Mouse (Mus musculus): Measurements from ENCODE around the gene Wbp2nl. TPM values are rescaled to one million over a fixed set of nuclear protein-coding genes. Genes with fewer than 3 reads are reported as not detected.
"Not testable (repeated sequence)": the region's sequence is repeated elsewhere in the genome, so short reads cannot be mapped to it uniquely, and the experiment has no call there.

Wbp2nl gene
- total RNA-seq, 4 experiments from 2014 or later: not detected

DNA sequence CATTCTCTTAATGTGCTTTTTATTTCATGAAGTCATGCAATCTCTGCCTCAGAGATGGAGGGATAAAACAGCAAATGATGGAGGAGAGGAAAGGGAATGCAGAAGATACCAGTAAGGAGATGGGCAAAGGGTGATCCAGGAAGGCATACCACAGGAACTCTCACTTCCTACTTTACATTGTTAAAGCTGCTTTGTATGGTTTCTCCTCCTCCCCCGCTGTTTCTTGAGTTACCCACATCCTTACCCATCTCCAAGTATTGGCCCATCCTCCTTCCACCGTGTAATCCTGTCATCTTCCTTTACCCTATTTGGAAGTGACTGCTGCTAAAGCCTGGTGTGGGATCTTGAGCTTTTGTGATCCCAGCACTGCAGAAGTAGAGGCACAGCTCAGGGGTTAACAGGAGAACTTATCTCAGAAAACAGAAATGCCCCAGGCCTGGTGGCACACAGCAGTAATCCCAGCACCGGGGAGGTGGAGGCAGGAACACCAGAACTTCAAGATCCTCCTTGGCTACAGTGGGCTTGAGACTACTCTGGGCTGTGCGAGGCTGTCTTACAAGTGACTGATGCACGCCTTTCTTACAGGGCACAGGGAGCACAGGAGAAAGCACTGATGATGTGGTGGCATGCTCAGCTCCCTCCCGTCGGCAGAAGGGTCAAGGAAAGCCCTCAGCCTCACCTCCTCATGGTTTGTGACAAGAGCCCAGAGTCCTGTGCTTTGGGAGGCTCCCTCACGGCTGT lies 49.7 kb downstream of the Wbp2nl start:
- DNase-seq (ENCODE audit: low spot score in 2 of 2): no peak

DNA sequence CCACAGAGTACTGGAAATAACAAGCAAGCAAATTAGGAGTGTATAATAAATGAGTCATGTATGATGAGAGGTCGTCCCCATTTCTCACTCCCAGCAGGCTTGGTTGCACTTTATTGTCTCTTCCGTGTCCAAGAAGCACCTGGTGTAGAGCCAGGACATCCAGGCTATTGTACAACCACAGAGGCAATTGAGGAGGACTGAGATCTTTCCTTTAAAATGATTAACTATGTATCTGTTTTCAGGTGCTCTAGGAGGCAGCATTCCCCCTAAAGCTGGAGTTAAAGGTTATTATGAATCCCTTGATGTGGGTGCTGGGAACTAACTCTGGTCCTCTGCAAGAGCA lies 50.2 kb downstream of the Wbp2nl start:
- DNase-seq (ENCODE audit: low spot score in 2 of 2): no peak

DNA sequence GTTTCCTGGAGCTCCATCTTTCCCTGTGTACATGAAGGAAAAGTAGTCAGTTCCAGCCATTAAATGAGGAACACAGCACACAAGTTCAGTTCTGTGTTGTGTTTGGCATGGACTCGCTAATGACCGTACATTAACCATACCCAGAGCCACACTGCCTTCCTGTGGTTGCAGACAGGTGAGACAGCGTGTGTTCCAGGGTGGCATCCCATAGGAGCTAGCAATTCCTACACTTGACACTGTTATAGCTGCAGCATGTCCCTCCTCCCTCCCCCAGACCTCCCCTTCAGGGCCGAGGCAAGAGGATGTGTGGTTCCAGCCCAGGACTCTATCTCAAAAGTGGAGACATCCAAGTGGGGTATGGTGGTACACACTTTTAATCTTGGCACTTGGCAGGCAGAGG lies 51.6 kb downstream of the Wbp2nl start:
- DNase-seq (ENCODE audit: low spot score in 2 of 2): no peak

DNA sequence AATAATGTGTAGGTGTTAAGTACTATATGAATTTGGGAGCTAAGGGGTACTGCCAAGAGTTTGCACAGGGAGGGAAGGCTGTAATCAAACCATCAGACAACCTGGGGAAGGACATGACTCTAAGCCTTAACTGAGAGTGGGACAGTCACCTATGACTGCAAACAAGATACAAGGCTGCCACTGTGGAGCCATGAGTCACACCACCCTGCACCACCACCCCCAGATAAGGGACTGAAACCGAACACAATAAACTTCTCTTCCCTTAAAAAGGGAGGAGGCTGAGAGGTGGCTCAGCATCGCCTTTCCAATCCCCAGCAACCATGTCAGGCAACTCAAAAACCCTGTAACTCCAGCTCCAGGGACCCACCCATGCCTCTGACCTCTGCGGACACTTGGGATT lies 52.7 kb downstream of the Wbp2nl start:
- no peak for DNase-seq (ENCODE audit: low spot score in 2 of 2)

DNA sequence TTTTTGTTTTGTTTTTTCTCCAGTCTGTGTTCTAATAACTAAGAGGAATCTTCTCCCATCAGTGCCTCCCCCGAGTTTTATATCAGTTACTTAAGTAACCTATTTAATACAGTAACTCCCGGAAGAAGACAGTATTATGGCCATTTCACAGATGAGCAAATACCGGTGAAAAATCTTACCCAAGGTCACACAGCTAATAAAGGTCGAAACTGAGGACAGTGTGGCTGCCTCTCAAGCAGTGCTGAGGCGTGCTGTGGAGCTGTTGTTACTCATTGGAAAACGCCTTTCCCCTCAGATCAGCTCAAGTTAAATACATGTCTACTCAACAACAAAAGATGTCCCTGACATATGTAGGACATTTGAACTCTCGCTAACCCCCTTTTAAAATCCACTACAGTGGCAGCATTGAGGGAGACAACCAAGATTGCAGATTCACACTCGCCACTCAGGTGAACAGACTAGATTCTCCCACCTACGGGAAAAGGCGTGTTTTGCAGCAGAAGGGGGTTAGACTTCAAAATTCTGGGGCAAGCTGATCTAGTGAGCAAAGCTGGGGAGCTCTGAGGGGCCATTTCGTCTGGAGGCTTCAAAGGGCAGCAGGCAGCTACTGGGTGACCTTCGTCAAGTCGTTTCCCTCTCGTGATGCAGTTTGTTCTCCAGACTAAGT lies 54.5 kb downstream of the Wbp2nl start:
- DNase-seq (ENCODE audit: low spot score in 2 of 2): no peak

DNA sequence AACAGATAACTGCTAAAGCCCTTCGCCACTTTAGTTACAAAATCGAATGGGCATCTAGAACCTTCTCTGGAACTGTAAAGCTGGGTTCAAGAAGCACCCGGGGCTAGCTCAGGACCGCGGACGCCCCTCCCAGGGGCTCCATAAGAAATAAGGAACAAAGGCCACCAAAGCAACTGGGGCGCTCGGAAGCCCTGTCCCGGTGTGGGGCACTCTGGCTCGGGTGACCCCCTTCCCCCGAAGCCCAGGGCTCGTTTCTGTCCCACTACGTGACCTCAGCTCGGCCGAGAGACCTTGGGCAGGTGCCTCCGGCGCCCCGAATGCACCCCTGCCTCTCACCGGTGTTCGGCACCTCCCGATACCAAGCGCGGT lies 55.0 kb downstream of the Wbp2nl start:
- peak in 1 of 2 experiments; percentile 47 for DNase-seq (ENCODE audit: low spot score in 2 of 2)

DNA sequence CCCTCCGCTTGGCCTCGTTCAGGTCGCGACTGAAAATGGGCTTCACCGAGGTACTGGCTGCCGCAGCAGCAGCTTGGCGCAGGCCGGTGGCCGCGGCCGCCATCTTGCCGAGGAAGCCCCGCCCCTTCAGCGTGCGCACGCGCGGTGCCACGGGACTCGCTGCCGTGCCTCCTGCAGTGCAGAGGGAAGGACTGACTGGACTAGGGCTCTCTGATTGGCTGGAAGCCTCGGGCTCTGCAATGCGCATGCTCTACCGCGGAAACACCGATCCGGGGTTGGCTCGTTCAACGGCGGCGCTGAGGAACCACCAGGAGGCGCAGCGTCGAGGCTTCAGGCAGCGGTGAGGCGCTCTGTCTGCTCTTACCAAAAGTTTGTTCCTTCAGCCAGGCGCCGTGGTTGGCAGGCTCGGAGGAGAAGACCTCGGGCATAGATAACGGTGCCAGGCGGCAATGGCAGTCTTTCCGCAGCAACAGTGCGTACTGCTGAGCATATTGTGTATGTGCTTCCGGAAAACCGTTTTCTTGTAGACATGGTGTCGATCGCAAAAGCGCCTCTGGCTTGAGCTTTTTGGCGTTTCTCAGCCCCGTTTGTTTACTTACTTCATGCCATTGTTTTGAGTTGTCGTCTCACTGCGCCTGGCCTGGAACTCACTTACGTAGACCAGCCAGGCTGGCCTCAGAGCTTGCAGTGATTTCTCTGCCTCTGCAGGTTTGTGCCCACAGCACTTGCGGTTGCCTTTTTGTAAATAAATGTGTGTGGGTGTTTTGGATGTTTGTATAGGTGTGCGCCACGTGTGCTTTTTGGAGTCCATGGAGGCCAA lies 55.6 kb downstream of the Wbp2nl start, which contains the start of gene Ndufa6:
TSS of gene Ndufa6 (minus strand) at position 197 of the 820 bp plus-strand sequence.
- peak; percentile 84 to 97 for DNase-seq (ENCODE audit: low spot score in 2 of 2)

DNA sequence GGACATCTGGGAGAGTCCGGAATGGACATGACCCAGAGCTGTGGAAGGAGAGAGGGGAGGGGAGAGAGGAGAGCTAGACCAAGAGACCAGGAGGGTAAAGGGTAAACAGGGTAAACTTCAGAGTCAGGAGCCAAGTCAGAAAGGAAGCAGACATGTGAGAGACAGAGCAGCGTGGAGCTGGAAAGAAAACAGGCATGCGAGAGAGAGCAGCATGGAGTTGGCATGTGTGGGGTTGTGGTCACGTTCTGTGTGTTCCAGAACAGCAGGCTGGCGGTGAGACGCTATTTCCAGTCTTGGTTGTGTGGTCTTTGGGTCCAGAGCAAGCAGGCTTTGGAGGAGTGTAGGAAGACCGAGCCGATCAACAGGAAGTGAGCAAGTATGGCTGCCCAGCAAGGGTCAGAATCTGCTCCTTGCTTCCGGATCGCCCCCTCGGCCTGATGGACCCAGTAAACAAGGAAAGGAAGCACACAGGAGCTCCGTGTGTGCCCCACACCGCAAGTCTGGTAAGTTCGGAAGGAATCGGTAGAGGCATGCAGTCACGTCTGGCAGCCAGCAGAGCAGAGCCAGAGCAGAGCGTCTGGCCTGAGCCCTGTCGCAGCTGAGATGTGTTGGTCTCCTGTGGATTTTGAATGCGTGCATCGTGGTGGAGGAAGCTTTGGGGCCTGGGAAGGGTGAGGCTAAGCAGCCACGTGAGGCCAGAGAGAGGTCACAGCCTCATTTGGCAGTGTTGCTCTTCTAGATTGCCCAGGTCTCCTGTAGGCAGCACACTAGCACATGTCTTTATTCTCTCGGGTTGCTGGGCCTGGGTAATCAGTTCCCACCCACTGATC lies 59.9 kb downstream of the Wbp2nl start:
- DNase-seq (ENCODE audit: low spot score in 2 of 2): no peak

DNA sequence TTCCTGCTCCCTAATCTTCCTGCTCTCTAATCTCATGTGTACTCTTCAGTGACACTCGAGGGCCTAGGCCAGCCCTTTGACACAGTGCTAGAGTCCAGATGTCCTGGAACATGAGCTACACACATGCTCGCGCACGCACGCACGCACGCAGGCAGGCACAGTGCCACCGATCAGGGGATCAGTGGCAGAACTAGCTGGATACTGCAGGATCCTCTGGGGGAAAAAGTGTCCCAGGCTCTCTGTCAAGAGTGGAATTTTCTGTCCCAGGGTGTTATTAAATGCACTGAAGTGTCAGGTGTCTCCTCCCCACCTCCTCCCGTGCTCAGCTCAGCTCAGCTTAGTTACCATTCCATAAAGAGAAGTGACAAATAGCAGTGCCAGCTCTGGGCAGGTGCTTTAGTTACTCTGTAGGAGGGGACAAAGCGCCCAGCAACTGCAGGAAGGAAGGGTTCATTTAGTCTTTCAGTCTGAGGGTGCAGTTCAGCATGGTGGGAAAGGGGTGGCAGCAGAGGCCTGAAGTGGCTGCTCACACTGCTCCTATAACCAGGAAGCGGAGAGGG lies 62.8 kb downstream of the Wbp2nl start:
- DNase-seq (ENCODE audit: low spot score in 2 of 2): peak in 1 of 2 experiments; percentile 4

DNA sequence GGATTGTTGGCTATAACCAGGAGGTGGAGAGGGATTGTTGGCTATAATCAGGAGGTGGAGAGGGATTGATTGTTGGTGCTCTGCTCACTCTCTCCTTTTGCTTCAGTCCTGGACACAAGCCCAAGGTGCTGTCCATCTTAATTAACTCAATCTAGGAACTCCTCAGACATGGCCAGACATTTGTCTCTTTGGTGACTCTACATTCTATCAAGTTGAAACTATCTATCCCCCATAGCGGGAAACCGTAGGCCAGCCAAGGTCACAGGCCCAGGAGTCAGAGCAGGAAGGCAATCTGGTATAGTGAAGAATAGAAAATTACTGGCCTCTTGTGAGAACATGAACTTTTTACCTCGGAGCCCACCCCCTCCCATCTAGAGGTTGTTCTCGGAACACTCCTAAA lies 63.5 kb downstream of the Wbp2nl start:
- no peak for DNase-seq (ENCODE audit: low spot score in 2 of 2)

DNA sequence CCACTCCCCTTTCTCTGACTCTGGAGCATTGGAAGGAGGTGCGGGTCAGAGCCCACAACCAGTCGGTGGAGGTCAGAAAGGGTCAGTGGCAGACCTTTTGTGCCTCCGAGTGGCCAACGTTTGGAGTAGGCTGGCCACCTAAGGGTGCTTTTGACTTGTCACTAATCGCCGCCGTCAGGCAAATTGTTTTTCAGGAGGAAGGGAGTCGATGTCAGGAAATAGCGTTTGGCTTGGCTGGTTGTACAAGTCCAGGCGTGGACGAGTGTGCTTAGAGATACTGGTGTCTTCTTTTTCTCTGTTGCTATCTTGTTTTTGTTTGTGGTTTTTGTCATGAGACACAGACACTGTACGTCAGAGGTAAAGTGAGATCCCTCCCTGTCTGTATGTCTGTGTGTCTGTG lies 65.0 kb downstream of the Wbp2nl start:
- DNase-seq (ENCODE audit: low spot score in 2 of 2): not testable (repeated sequence)

Other genes with a start within 250 kb of the Wbp2nl start
- not detected for gene 4930407I10Rik, start 239.8 kb upstream of the Wbp2nl start, total RNA-seq (2022)
- gene Mei1, start 229.0 kb upstream of the Wbp2nl start, total RNA-seq (2022): 1 to 10 TPM; 3.9 to 5.5 (median 4.0) TPM
- 10 to 100 TPM in 1 of 4 experiments, 1 to 10 TPM in 3; 8.1 to 11.8 (median 9.0) TPM for gene Ccdc134, start 171.0 kb upstream of the Wbp2nl start, total RNA-seq (2022)
- 100 to 1,000 TPM; 204 to 229 (median 207) TPM for gene Srebf2, start 151.8 kb upstream of the Wbp2nl start, total RNA-seq (2022)
- 1 to 10 TPM; 3.1 to 5.3 (median 5.0) TPM for gene Shisa8, start 86.1 kb upstream of the Wbp2nl start, total RNA-seq (2022)
- gene Tnfrsf13c, start 74.6 kb upstream of the Wbp2nl start, total RNA-seq (2022): under 1 TPM; 0.37 to 0.98 (median 0.64) TPM
- gene Cenpm, start 54.2 kb upstream of the Wbp2nl start, total RNA-seq (2022): 1 to 10 TPM; 2.7 to 4.3 (median 4.1) TPM
- 100 to 1,000 TPM; 104 to 114 (median 110) TPM for gene 1500009C09Rik, start 46.6 kb upstream of the Wbp2nl start, total RNA-seq (2022)
- 100 to 1,000 TPM; 491 to 572 (median 530) TPM for gene Sept3, start 24.1 kb upstream of the Wbp2nl start, total RNA-seq (2022)
- gene Naga, start 40.0 kb downstream of the Wbp2nl start, total RNA-seq (2022): 10 to 100 TPM; 37.8 to 45.2 (median 42.4) TPM
- under 1 TPM; 0.26 to 0.58 (median 0.48) TPM for gene Pheta2, start 40.0 kb downstream of the Wbp2nl start, total RNA-seq (2022)
- gene Smdt1, start 40.0 kb downstream of the Wbp2nl start, total RNA-seq (2022): 100 to 1,000 TPM; 143 to 154 (median 149) TPM
- 100 to 1,000 TPM; 170 to 203 (median 184) TPM for gene Ndufa6, start 55.4 kb downstream of the Wbp2nl start, total RNA-seq (2022)
- 10 to 100 TPM; 39.7 to 44.8 (median 40.7) TPM for gene Cyp2d22, start 81.3 kb downstream of the Wbp2nl start, total RNA-seq (2022)
- gene Cyp2d11, start 95.1 kb downstream of the Wbp2nl start, total RNA-seq (2022): under 1 TPM in 2 of 4 experiments, not detected in 2; 0.30 to 0.33 TPM
- under 1 TPM in 2 of 4 experiments, not detected in 2; 0.34 to 0.42 TPM for gene Cyp2d10, start 108.2 kb downstream of the Wbp2nl start, total RNA-seq (2022)
- gene Cyp2d9, start 134.5 kb downstream of the Wbp2nl start, total RNA-seq (2022): not detected

Measured in left cerebral cortex, adult 8-10 months (tissue).